Mouse (Mus musculus) limb, embryonic 12.5 days (tissue): ENCODE measurements around the gene Rnft1. TPM values are rescaled to one million over a fixed set of nuclear protein-coding genes. Genes with fewer than 3 reads are reported as not detected.

Experiments used
- ATAC-seq: fragments of 200-750 bp; cut with Nextera tagmentation; 2 replicates; pipeline ENCODE4 v1.8.0; 2017; ENCODE audit warnings: low read depth, moderate TSS enrichment; ENCODE audit not compliant: insufficient number of reproducible peaks, insufficient read depth, low FRiP score, low TSS enrichment
- H3K27ac ChIP-seq: fragments of 300-500 bp; sonication (generic); 2 replicates; pipeline ENCODE4 v1.5.1; 2016; ENCODE audit warnings: mild to moderate bottlenecking, moderate library complexity
- H3K27me3 ChIP-seq: fragments of 300-500 bp; sonication (generic); 2 replicates; pipeline ENCODE4 v1.6.1; 2016; ENCODE audit warnings: mild to moderate bottlenecking, moderate library complexity
- H3K36me3 ChIP-seq: fragments of 300-500 bp; sonication (generic); 2 replicates; pipeline ENCODE4 v1.6.1; 2016; ENCODE audit warnings: mild to moderate bottlenecking, moderate library complexity
- H3K4me1 ChIP-seq: fragments of 300-500 bp; sonication (generic); replicated peaks from 2 replicates; pipeline ENCODE4 v1.6.1; 2016
- H3K4me2 ChIP-seq: fragments of 300-500 bp; sonication (generic); 2 replicates; pipeline ENCODE4 v1.6.1; 2016; ENCODE audit warnings: mild to moderate bottlenecking, moderate library complexity
- H3K4me3 ChIP-seq: fragments of 300-500 bp; sonication (generic); replicated peaks from 2 replicates; pipeline ENCODE4 v1.5.1; 2016; ENCODE audit warnings: mild to moderate bottlenecking
- H3K9ac ChIP-seq: fragments of 300-500 bp; sonication (generic); replicated peaks from 2 replicates; pipeline ENCODE4 v1.6.1; 2016; ENCODE audit warnings: mild to moderate bottlenecking, moderate library complexity
- H3K9me3 ChIP-seq: fragments of 300-500 bp; sonication (generic); 2 replicates; pipeline ENCODE4 v1.6.1; 2016; ENCODE audit warnings: mild to moderate bottlenecking, moderate library complexity
- WGBS: fragments of 180-500 bp; shearing (Covaris S2); methylation state at CpG from one replicate; pipeline ENCODE4 v1.1.7; 2016; 5-methylcytosine and 5-hydroxymethylcytosine counted together
- polyA plus RNA-seq: library from polyadenylated mRNA; unstranded; fragments of >200 nt; fragmentation: Nextera tagmentation; extraction: Ambion mirVana; gene quantifications from 2 replicates; pipeline ENCODE4 v1.2.1, GENCODE M21; 2016

Rnft1 gene
- polyA plus RNA-seq, 1 experiment from 2014 or later = 36.9 TPM

DNA sequence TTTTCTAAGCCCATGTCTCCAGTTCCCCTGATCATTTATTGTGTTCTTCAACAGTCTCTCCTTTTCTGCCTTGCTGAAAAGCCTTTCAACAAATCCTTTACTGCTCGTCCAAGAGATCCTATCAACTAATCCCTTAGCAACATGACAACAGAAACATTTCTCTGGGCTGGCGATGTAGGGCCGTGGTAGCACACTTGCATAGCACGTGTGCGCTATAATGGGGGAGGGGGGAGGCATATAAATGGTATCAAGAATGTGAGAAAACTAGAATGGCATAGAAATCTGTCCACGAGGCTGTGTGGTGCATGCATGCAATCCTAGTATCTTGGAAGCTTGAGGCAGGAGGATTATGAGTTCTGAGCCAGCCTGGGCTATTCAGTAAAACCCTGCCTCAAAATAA is 12.7 kb upstream of the Rnft1 start:
- Histone ChIP-seq H3K9ac (no peak overlapping the region), H3K4me3 (no peak overlapping the region), H3K4me1 (peaks cover 38% of the 10 kb centered on the region), H3K4me2 (no peak overlapping the region), H3K27me3 (no peaks in the 10 kb centered on the region), H3K27ac (no peak overlapping the region), H3K36me3 (no peaks in the 10 kb centered on the region), H3K9me3 (no peaks in the 10 kb centered on the region)
- no peak for ATAC-seq
- 72% methylated on average over 6 of the region's 6 CpGs for whole genome bisulfite sequencing

DNA sequence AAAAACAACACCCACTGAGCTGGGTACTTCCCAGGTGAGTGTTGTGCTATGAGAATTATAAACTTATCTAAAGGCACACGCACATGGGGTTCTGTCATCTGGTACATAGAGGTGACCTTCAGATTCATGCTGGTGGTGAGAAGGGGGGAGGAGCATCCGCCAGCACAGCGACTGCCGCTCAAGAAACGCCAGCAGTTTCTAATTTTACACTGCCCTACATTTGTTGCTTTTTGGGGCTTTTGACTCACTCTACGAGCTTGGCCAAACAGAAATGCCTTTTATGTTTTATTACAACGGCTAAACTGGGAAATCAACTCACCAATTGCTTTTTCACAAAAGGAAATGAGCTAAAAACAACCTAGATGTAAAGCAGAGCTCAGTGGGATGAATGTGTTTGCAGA is 11.7 kb upstream of the Rnft1 start:
- 7% methylated on average over 7 of the region's 7 CpGs for WGBS
- no peaks in the 10 kb centered on the region for H3K9me3 ChIP-seq
- H3K36me3 ChIP-seq = no peaks in the 10 kb centered on the region
- H3K9ac ChIP-seq = no peak overlapping the region
- H3K4me1 ChIP-seq = peaks cover 32% of the 10 kb centered on the region
- no peaks in the 10 kb centered on the region for H3K27me3 ChIP-seq
- peak overlapping the region; percentile 82 for H3K27ac ChIP-seq
- ATAC-seq = no peak
- H3K4me3 ChIP-seq = peak overlapping the region; percentile 25
- H3K4me2 ChIP-seq = peak overlapping the region; percentile 44

- 35% methylated on average over 3 of the region's 3 CpGs for WGBS
- no peak overlapping the region for H3K9ac ChIP-seq
- H3K27me3 ChIP-seq = no peaks in the 10 kb centered on the region
- ATAC-seq = no peak
- H3K9me3 ChIP-seq = no peaks in the 10 kb centered on the region
- H3K27ac ChIP-seq = no peak overlapping the region; the same call in 1 of the 2 replicates
- peak overlapping the region; percentile 44; the same call in 1 of the 2 replicates for H3K4me2 ChIP-seq
- H3K4me1 ChIP-seq = peaks cover 24% of the 10 kb centered on the region
- no peaks in the 10 kb centered on the region for H3K36me3 ChIP-seq
- no peak overlapping the region for H3K4me3 ChIP-seq
Measured at GRCm38 (mm10) chr11:86473576-86473975, 10.9 kb upstream of the Rnft1 start.

GRCm38 (mm10) chr11:86484910-86485510 is 553 bp downstream of the Rnft1 start:
- peak overlapping the region; percentile 70 for H3K4me2 ChIP-seq
- H3K4me1 ChIP-seq = peaks cover 9% of the 10 kb centered on the region
- H3K4me3 ChIP-seq = peak overlapping the region; percentile 63
- WGBS = under 1% methylated on average over 25 of the region's 25 CpGs
- H3K27me3 ChIP-seq = no peaks in the 10 kb centered on the region
- H3K9ac ChIP-seq = peak overlapping the region; percentile 75
- H3K9me3 ChIP-seq = no peaks in the 10 kb centered on the region
- H3K36me3 ChIP-seq = peaks cover 8% of the 10 kb centered on the region; the same call in 1 of the 2 replicates
- H3K27ac ChIP-seq = peak overlapping the region; percentile 83
- ATAC-seq = peak; percentile 48

DNA sequence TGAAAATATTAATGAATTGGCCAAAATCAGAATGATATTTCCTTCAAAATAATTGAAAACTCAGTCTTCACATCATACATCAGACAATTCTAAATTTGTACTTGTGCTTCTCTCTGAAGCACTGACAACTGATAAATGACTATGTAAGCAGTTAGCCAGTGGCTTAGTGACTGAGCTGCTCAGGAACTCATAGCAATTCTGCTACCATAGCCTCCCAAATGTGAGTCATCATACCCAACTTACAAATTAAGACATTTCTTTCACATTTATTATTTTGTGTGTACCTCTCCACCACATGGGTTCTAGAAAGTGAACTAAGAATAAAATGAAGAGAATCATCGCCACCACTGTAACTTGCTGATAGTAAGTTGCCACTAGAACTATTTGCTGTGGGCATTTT is 6.3 kb downstream of the Rnft1 start:
- Histone ChIP-seq H3K36me3 (peaks cover 44% of the 10 kb centered on the region), H3K4me1 (peaks cover 4% of the 10 kb centered on the region), H3K4me2 (no peak overlapping the region), H3K9ac (no peak overlapping the region), H3K27me3 (no peaks in the 10 kb centered on the region), H3K4me3 (no peak overlapping the region), H3K27ac (no peak overlapping the region), H3K9me3 (no peaks in the 10 kb centered on the region)
- 94% methylated on average over 1 of the region's 1 CpGs for WGBS
- no peak for ATAC-seq

DNA sequence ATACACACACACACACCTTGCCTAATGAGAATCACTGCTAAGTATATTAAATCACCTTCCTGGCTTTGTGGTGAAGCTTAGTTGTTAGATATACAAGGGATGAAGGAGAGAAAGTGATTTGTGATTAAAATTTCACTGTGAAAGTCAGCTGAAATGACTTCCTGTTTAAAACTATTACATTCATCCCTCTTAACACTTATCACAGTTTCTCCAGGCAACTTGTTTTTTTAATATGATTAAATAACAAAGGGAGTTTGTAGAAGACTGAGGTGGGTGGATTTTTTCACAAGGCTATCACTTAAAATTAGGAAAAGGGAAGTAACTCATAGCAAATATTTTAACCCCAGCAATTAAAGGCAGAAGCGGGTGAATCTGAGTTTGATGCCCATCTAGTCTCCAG is 12.9 kb downstream of the Rnft1 start:
- peaks cover 44% of the 10 kb centered on the region for H3K36me3 ChIP-seq
- H3K27ac ChIP-seq = no peak overlapping the region
- H3K4me1 ChIP-seq = no peaks in the 10 kb centered on the region
- no peak overlapping the region for H3K9ac ChIP-seq
- ATAC-seq = no peak
- no peak overlapping the region for H3K4me2 ChIP-seq
- H3K9me3 ChIP-seq = no peaks in the 10 kb centered on the region
- no peaks in the 10 kb centered on the region for H3K27me3 ChIP-seq
- WGBS = 100% methylated on average over 1 of the region's 1 CpGs
- H3K4me3 ChIP-seq = no peak overlapping the region

GRCm38 (mm10) chr11:86497908-86498307 is 13.5 kb downstream of the Rnft1 start:
- 75% methylated on average over 3 of the region's 3 CpGs for whole genome bisulfite sequencing
- no peak overlapping the region for H3K27ac ChIP-seq
- H3K9me3 ChIP-seq = no peaks in the 10 kb centered on the region

GRCm38 (mm10) chr11:86500795-86501194 is 16.3 kb downstream of the Rnft1 start:
- H3K27me3 ChIP-seq = no peaks in the 10 kb centered on the region
- H3K4me2 ChIP-seq = no peak overlapping the region
- H3K4me3 ChIP-seq = no peak overlapping the region
- no peak overlapping the region for H3K27ac ChIP-seq
- H3K9ac ChIP-seq = no peak overlapping the region
- H3K36me3 ChIP-seq = peaks cover 51% of the 10 kb centered on the region
- no peak for ATAC-seq
- H3K9me3 ChIP-seq = no peaks in the 10 kb centered on the region
- H3K4me1 ChIP-seq = no peaks in the 10 kb centered on the region
- WGBS = 62% methylated on average over 1 of the region's 1 CpGs

More at GRCm38 (mm10) chr11:86497908-86498307, 13.5 kb downstream of the Rnft1 start:
- Histone ChIP-seq H3K4me2 (no peak overlapping the region), H3K9ac (no peak overlapping the region), H3K36me3 (peaks cover 44% of the 10 kb centered on the region), H3K4me1 (no peaks in the 10 kb centered on the region), H3K27me3 (no peaks in the 10 kb centered on the region), H3K4me3 (no peak overlapping the region)
- ATAC-seq = no peak

DNA sequence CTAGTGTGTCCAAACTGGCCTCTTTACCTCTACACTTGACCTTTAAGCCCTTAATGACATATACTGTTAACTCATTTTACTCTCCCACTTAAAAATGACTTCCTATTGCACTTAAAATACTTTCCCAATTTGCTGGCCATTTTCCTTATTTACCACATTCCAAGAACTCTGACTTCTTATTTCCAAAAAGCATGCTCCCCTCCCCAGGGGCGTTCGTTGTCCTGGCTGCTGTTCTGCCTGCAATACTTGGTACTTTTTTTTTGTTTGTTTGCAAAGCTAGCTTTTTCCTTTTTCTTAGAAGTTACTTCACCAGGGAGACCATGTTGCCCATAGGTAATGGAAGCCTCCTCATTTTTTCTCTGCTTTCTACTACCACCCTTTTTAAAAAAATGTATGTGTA is 18.7 kb downstream of the Rnft1 start:
- no peak overlapping the region for H3K9ac ChIP-seq
- peaks cover 58% of the 10 kb centered on the region for H3K36me3 ChIP-seq
- no peak for ATAC-seq
- H3K4me2 ChIP-seq = no peak overlapping the region
- H3K4me1 ChIP-seq = no peaks in the 10 kb centered on the region
- 91% methylated on average over 2 of the region's 2 CpGs for WGBS
- H3K27me3 ChIP-seq = no peaks in the 10 kb centered on the region
- H3K27ac ChIP-seq = no peak overlapping the region
- H3K4me3 ChIP-seq = no peak overlapping the region
- H3K9me3 ChIP-seq = no peaks in the 10 kb centered on the region

- no peak overlapping the region for H3K9ac ChIP-seq
- no peak for ATAC-seq
- no peaks in the 10 kb centered on the region for H3K27me3 ChIP-seq
- WGBS = 92% methylated on average over 2 of the region's 2 CpGs
- H3K4me3 ChIP-seq = no peak overlapping the region
- H3K36me3 ChIP-seq = peaks cover 82% of the 10 kb centered on the region
- no peak overlapping the region for H3K27ac ChIP-seq
- no peaks in the 10 kb centered on the region for H3K4me1 ChIP-seq
- H3K9me3 ChIP-seq = no peaks in the 10 kb centered on the region
- H3K4me2 ChIP-seq = no peak overlapping the region
Measured at GRCm38 (mm10) chr11:86507334-86507733, 22.9 kb downstream of the Rnft1 start.

GRCm38 (mm10) chr11:86507991-86508390 is 23.5 kb downstream of the Rnft1 start:
- 86% methylated on average over 2 of the region's 2 CpGs for WGBS
- H3K9ac ChIP-seq = no peak overlapping the region
- no peaks in the 10 kb centered on the region for H3K27me3 ChIP-seq
- H3K4me1 ChIP-seq = no peaks in the 10 kb centered on the region
- no peak overlapping the region for H3K4me2 ChIP-seq
- no peak overlapping the region for H3K27ac ChIP-seq
- H3K36me3 ChIP-seq = peaks cover 81% of the 10 kb centered on the region
- no peaks in the 10 kb centered on the region for H3K9me3 ChIP-seq
- no peak overlapping the region for H3K4me3 ChIP-seq
- no peak for ATAC-seq

DNA sequence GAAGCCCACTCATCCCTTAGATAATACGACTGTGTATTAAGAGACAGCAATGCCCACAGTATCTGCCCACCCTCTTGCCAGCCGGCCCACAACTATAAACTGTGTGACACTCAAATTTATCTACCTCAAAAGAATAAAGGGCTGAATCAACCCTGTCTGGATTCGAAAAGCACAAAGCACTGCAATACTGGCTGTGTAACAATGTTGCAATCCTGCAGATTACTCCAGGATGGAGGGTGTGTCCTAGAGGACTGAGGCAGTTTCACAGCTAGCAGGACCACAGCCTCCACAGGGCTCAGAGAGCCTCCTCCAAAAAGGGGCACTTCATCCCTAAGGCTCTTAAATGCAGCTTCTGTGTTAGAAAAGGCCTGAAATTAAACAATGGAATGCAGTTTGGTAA is 32.2 kb downstream of the Rnft1 start:
- H3K36me3 ChIP-seq = peaks cover 77% of the 10 kb centered on the region
- H3K9ac ChIP-seq = no peak overlapping the region
- 84% methylated on average over 3 of the region's 3 CpGs for WGBS
- no peaks in the 10 kb centered on the region for H3K4me1 ChIP-seq
- no peak overlapping the region for H3K4me2 ChIP-seq
- no peak overlapping the region for H3K27ac ChIP-seq
- H3K27me3 ChIP-seq = no peaks in the 10 kb centered on the region
- no peak overlapping the region for H3K4me3 ChIP-seq
- no peak for ATAC-seq
- H3K9me3 ChIP-seq = no peaks in the 10 kb centered on the region; the same call in 1 of the 2 replicates
